Mouse (Mus musculus) neural tube, embryonic 14.5 days (tissue): ENCODE results near the gene Nhsl1. TPM values are rescaled to one million over a fixed set of nuclear protein-coding genes. Genes with fewer than 3 reads are reported as not detected.
A peak's percentile ranks its signal among the peaks of the same experiment; 100 is the strongest.

Experiments
- ATAC-seq: fragments of 200-750 bp; cut with Nextera tagmentation; 2 replicates; pipeline ENCODE4 v1.8.0; 2017; ENCODE audit warnings: low read depth, mild to moderate bottlenecking, moderate TSS enrichment, moderate library complexity
- H3K27ac ChIP-seq: fragments of 300-500 bp; sonication (generic); 2 replicates; pipeline ENCODE4 v1.5.1; 2014; ENCODE audit warnings: low read depth, mild to moderate bottlenecking, control low read depth, low read length, moderate library complexity, mixed read lengths
- H3K27me3 ChIP-seq: fragments of 300-500 bp; sonication (generic); 2 replicates; pipeline ENCODE4 v1.6.1; 2014; ENCODE audit warnings: low read length; ENCODE audit not compliant: control insufficient read depth, insufficient read depth
- H3K36me3 ChIP-seq: fragments of 300-500 bp; sonication (generic); 2 replicates; pipeline ENCODE4 v1.6.1; 2014; ENCODE audit warnings: low read length, mixed read lengths; ENCODE audit not compliant: control insufficient read depth, insufficient read depth
- H3K4me1 ChIP-seq: fragments of 300-500 bp; sonication (generic); 2 replicates; pipeline ENCODE4 v1.6.1; 2014; ENCODE audit warnings: low read length; ENCODE audit not compliant: control insufficient read depth, insufficient read depth
- H3K4me2 ChIP-seq: fragments of 300-500 bp; sonication (generic); 2 replicates; pipeline ENCODE4 v1.6.1; 2014; ENCODE audit warnings: mild to moderate bottlenecking, low read depth, low read length, control low read depth
- H3K4me3 ChIP-seq: fragments of 300-500 bp; sonication (generic); 2 replicates; pipeline ENCODE4 v1.5.1; 2014; ENCODE audit warnings: low read depth, low read length, control low read depth, mixed read lengths
- H3K9ac ChIP-seq: fragments of 300-500 bp; sonication (generic); replicated peaks from 2 replicates; pipeline ENCODE4 v1.6.1; 2014; ENCODE audit warnings: low read depth, mild to moderate bottlenecking, control low read depth, low read length, mixed read lengths
- H3K9me3 ChIP-seq: fragments of 300-500 bp; sonication (generic); 2 replicates; pipeline ENCODE4 v1.6.1; 2016; ENCODE audit warnings: low read length; ENCODE audit not compliant: control insufficient read depth
- WGBS: fragments of 180-500 bp; shearing (Covaris S2); extraction: QIAGEN DNeasy Blood & Tissue Kit; methylation state at CpG from one replicate; pipeline ENCODE4 v1.1.7; 2014; 5-methylcytosine and 5-hydroxymethylcytosine counted together
- polyA plus RNA-seq: library from polyadenylated mRNA; unstranded; fragments of >200 nt; fragmentation: Nextera tagmentation; extraction: Ambion mirVana; gene quantifications from 2 replicates; pipeline ENCODE4 v1.2.1, GENCODE M21; 2014

The Nhsl1 gene
- polyA plus RNA-seq, 1 experiment from 2014 or later, result 21.0 TPM

DNA sequence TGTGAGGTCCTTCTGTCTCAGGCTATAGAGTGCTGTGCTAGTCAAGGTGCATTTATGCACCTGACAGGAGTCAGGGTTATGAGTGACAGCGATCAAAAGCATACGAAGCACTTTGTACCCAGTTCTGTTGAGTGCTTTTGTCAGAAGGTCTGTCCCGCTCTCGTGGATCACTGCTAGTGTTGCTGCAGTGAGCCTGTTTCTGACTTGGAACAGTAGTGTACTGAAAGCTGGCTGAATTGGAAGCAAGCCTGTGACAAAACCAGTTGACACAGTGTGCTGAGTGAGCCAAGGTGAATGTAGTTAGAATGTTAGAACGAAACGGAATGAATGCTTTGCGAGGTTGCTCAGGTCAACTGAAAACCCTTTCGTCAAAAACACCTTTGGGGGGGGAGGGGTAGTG lies 82.2 kb downstream of the Nhsl1 start:
- no peak overlapping the region for H3K27ac ChIP-seq
- H3K4me1 ChIP-seq, result no peaks in the 10 kb centered on the region
- ATAC-seq, result no peak
- H3K9me3 ChIP-seq, result no peaks in the 10 kb centered on the region
- H3K4me3 ChIP-seq, result no peak overlapping the region
- 89% methylated on average over 8 of the region's 8 CpGs for WGBS
- no peak overlapping the region for H3K4me2 ChIP-seq
- H3K27me3 ChIP-seq, result no peaks in the 10 kb centered on the region
- H3K9ac ChIP-seq, result no peak overlapping the region
- no peaks in the 10 kb centered on the region for H3K36me3 ChIP-seq

DNA sequence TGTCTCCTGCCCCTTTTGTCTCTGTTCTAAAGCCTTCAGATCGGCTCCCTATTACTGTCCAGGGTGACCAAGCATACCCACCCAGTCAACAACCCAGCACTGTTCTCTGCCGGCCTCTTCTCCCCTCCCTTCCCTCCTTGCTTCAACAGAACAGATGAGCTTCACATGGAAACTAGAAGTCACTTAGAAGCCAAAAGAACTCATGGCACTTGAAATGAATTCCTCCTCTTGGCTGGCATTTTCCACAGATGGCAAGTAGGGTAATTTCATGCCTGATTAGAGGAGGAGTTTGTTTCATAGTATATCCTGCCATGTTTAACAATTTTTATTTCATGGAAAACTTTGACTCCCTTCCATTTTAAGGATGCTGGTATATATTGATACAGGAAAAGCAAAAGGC lies 85.2 kb downstream of the Nhsl1 start:
- Histone ChIP-seq H3K27ac (no peak overlapping the region), H3K4me2 (no peak overlapping the region), H3K9ac (no peak overlapping the region), H3K27me3 (no peaks in the 10 kb centered on the region), H3K36me3 (no peaks in the 10 kb centered on the region), H3K4me3 (no peak overlapping the region), H3K4me1 (0 out of 2 replicates have a peak, but pooled peaks cover under 1% of the 10 kb centered on the region), H3K9me3 (no peaks in the 10 kb centered on the region)
- ATAC-seq, result no peak
- WGBS, result 18% methylated on average over 2 of the region's 2 CpGs

DNA sequence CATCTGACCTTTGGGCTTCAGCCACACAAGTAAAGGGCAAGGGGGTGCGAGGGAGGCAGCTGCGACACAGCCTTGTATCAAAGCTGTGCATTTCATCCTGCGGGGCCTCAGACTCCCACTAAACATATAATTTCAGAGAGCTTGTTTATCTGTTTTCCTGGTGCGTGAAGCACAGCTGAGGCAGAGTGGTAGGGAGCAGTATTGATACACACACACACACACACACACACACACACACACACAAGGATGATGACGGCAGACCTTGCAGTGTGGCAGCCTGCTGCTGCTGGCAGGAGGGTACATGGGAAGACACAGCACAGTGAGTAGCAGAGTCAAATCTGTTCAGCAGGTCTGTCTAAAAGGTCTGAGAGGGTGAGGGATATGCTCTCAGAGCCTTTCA lies 85.9 kb downstream of the Nhsl1 start:
- H3K9me3 ChIP-seq, result no peaks in the 10 kb centered on the region
- no peak overlapping the region for H3K9ac ChIP-seq
- no peak overlapping the region for H3K27ac ChIP-seq
- ATAC-seq, result no peak
- 26% methylated on average over 5 of the region's 5 CpGs for WGBS
- H3K36me3 ChIP-seq, result no peaks in the 10 kb centered on the region
- no peaks in the 10 kb centered on the region for H3K27me3 ChIP-seq
- H3K4me2 ChIP-seq, result no peak overlapping the region
- H3K4me3 ChIP-seq, result no peak overlapping the region
- H3K4me1 ChIP-seq, result peaks cover 7% of the 10 kb centered on the region

DNA sequence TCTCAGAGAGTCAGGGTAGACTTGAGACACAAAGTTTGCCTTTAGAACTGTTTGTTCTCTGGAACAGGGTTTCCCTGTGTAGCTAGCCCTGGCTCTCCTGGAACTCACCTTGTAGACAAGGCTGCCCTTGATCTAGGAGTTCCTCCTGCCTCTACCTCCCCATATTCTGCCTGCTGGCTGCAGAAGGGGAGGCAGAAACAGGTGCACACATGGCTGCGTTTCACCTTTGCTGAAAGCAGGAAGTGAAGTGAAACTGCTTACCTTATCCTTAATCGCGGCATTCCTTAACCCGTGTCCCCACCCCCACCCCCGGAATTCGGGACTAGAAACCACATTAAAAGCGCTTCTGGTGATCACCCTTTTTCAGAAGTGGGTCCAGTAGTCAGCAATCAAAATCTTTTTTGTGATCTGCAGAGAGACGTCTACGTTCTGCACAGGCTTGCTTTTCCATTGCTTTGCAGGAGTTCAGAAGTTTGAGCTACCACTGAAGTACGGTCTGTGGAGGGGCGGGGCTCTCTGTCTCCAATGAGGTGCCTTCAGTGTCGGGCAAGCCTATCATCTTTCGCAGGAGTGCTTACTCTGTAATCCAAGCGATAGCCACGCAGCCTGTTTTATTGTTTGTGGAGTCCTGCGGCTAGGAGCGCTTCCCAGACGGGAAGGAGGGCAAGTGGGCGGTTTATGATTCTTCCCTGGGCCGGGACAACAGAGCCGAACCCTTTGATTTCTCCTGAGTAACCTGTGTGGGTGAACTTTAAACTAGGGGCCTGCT lies 88.5 kb downstream of the Nhsl1 start:
- no peaks in the 10 kb centered on the region for H3K27me3 ChIP-seq
- under 1% methylated on average over 21 of the region's 21 CpGs for WGBS
- H3K9ac ChIP-seq, result peak overlapping the region; percentile 74
- peaks cover 24% of the 10 kb centered on the region for H3K4me1 ChIP-seq
- peak overlapping the region; percentile 57 for H3K4me3 ChIP-seq
- no peaks in the 10 kb centered on the region for H3K9me3 ChIP-seq
- H3K36me3 ChIP-seq, result no peaks in the 10 kb centered on the region
- peak overlapping the region; percentile 60 for H3K27ac ChIP-seq
- peak; percentile 93 for ATAC-seq
- H3K4me2 ChIP-seq, result peak overlapping the region; percentile 87

DNA sequence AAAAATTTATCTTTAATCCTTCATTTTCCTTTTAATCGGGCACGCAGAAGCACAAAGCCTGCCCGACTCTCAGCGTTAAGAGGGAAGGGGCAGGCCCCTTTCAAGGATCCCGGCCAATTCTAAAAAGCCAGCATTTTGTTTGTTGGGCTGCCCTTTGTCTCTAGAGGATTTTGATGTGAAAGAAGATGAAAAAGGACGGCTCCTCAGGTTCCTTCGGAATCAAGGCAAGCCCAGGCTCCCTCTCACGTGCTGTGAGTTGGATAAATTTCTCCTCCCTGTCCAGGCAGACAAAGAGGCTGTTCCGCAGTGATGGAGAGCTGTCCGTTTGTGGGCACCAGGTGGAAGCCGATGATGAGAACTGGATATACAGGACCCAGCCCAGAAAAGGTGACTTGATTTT lies 89.3 kb downstream of the Nhsl1 start:
- H3K4me1 ChIP-seq, result peaks cover 24% of the 10 kb centered on the region
- H3K36me3 ChIP-seq, result no peaks in the 10 kb centered on the region
- H3K27ac ChIP-seq, result peak overlapping the region; percentile 60; the same call in 1 of the 2 replicates
- peak; percentile 42; the same call in 1 of the 2 replicates for ATAC-seq
- H3K9me3 ChIP-seq, result no peaks in the 10 kb centered on the region
- WGBS, result 2% methylated on average over 11 of the region's 11 CpGs
- H3K4me3 ChIP-seq, result peak overlapping the region; percentile 57
- H3K27me3 ChIP-seq, result no peaks in the 10 kb centered on the region
- H3K9ac ChIP-seq, result peak overlapping the region; percentile 74
- peak overlapping the region; percentile 87 for H3K4me2 ChIP-seq

DNA sequence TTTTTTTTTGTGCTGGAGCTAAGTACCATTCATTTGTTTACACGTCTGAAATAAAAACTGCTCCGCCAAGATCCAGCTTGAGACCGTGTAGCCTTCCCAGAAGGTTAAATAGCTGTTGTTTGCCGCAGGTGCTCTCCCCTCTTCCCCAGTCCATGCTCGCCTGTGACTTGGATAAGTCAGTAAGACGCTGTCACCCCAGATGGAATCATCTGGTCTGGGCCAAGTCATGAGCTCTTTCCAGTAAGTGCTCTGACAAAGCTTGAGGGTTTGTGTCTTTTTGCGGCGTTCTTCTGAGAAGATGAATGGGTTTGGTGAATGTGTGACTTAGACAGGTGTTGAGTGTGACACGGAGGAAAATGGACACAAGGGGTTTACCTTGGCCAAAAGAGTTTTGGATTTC lies 89.8 kb downstream of the Nhsl1 start:
- 12% methylated on average over 9 of the region's 9 CpGs for WGBS

DNA sequence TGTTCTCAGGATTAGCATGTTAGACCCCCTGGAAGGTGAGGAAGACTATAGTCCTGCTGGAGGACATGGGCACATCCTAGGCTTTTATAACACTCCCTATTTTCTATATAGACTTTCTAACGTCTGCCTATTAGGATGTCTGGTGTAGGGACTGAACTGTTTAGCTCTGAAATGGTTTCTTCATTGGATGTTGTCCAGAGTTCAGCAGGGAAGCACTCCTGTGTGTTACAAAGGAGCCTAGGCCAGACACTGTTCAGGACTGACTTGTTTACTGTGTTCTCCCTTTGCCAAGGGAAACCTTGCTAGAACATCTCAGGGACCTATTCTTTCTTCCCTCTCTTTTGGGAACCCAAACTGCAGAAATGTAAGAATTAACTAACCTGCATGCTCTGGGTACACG lies 90.3 kb downstream of the Nhsl1 start:
- peaks cover 24% of the 10 kb centered on the region for H3K4me1 ChIP-seq
- ATAC-seq, result no peak
- WGBS, result 15% methylated on average over 2 of the region's 2 CpGs

More for the DNA sequence above, 89.8 kb downstream of the Nhsl1 start:
- no peaks in the 10 kb centered on the region for H3K27me3 ChIP-seq
- peak overlapping the region; percentile 52; the same call in 1 of the 2 replicates for H3K27ac ChIP-seq
- H3K4me3 ChIP-seq, result peak overlapping the region; percentile 57
- H3K4me2 ChIP-seq, result peak overlapping the region; percentile 87
- H3K9me3 ChIP-seq, result no peaks in the 10 kb centered on the region
- peak overlapping the region; percentile 74 for H3K9ac ChIP-seq
- H3K4me1 ChIP-seq, result peaks cover 24% of the 10 kb centered on the region
- ATAC-seq, result no peak
- H3K36me3 ChIP-seq, result no peaks in the 10 kb centered on the region

DNA sequence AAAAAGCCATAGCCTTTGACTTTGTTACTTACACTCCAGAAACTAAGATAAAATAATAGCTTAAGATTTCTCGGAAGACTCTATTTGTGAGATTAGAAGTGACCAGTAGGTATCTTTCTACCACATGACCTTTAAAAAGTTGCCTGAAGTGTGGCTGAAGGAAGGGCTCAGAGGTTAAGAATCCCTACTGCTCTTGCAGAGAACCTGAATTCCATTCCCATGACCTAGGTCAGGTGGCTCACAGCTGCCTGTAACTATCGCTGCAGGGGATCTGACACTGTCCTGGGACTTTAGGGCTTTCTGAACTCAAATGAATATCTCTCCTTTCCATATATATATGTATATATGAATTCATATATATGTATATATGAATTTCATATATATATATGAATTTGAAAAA lies 92.5 kb downstream of the Nhsl1 start:
- H3K9me3 ChIP-seq, result no peaks in the 10 kb centered on the region
- H3K27ac ChIP-seq, result no peak overlapping the region
- no peaks in the 10 kb centered on the region for H3K27me3 ChIP-seq
- H3K4me1 ChIP-seq, result peaks cover 24% of the 10 kb centered on the region
- no peaks in the 10 kb centered on the region for H3K36me3 ChIP-seq
- H3K4me3 ChIP-seq, result no peak overlapping the region
- H3K4me2 ChIP-seq, result 0 out of 2 replicates have a peak overlapping the region, but pooled peaks have one; percentile 87
- no peak for ATAC-seq
- no peak overlapping the region for H3K9ac ChIP-seq
- 82% methylated on average over 2 of the region's 2 CpGs for WGBS

More for the DNA sequence above, 90.3 kb downstream of the Nhsl1 start:
- Histone ChIP-seq H3K9me3 (no peaks in the 10 kb centered on the region), H3K9ac (peak overlapping the region; percentile 74), H3K4me3 (peak overlapping the region; percentile 57), H3K27me3 (no peaks in the 10 kb centered on the region), H3K36me3 (no peaks in the 10 kb centered on the region), H3K4me2 (peak overlapping the region; percentile 87), H3K27ac (no peak overlapping the region; the same call in 1 of the 2 replicates)

DNA sequence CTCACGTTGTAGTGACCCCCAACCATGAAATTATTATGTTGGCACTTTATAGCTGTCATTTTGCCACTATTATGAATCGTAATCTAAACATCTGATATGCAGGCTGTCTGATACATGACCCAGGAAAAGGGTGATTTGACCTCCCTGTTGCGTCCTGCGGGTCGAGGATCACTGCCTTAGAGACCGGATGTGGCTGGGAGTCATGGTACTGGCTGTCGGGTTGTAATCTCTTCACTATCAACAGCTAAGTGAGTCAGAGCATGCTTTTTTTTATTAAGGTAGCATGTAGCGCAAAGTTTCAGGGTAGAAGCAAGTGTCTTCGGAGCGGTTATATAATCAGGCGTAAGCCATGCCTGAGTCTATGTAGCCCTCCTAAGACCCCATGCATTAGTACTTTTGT lies 97.2 kb downstream of the Nhsl1 start:
- H3K27ac ChIP-seq, result no peak overlapping the region
- no peak overlapping the region for H3K9ac ChIP-seq
- 92% methylated on average over 11 of the region's 11 CpGs for WGBS
- no peak overlapping the region for H3K4me3 ChIP-seq
- no peaks in the 10 kb centered on the region for H3K9me3 ChIP-seq
- H3K4me1 ChIP-seq, result peaks cover 4% of the 10 kb centered on the region; the same call in 1 of the 2 replicates
- no peak overlapping the region for H3K4me2 ChIP-seq
- no peaks in the 10 kb centered on the region for H3K27me3 ChIP-seq
- ATAC-seq, result no peak
- no peaks in the 10 kb centered on the region for H3K36me3 ChIP-seq
